Mouse (Mus musculus): Measurements from ENCODE around the gene Phf2.

DNA sequence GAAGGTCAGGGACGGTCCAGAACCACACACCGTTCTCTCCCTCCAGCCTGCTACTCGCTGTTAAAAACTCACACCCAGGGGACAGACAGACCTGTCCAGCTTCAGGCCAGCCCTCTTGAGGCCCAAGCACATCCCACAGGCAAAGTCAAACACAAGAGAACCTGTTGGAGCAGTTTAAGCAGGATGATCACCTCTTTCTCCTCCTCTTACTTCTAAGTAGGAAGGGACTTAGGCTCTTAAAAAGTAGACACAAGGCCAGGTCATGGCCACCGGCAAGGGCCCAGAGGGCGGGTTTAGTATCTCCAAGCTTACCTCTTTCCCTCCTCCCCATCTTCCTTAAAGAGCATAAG, 1.3 kb downstream of the Phf2 start:
- no peak for TF ChIP-seq CTCF (IDR thresholded peaks at IDR 0.05; ENCODE audit: control insufficient read depth, insufficient read depth, insufficient read length)
- TF ChIP-seq USF1 (IDR thresholded peaks at IDR 0.05; ENCODE audit: low read depth) = no peak
